Mouse (Mus musculus): ENCODE data around the gene Nr1i3. TPM values are rescaled to one million over a fixed set of nuclear protein-coding genes. Genes with fewer than 3 reads are reported as not detected.
A peak's percentile ranks its signal among the peaks of the same experiment; 100 is the strongest.

The Nr1i3 gene
- polyA plus RNA-seq, 2 experiments from 2014 or later: 0.40 to 0.66 TPM

DNA sequence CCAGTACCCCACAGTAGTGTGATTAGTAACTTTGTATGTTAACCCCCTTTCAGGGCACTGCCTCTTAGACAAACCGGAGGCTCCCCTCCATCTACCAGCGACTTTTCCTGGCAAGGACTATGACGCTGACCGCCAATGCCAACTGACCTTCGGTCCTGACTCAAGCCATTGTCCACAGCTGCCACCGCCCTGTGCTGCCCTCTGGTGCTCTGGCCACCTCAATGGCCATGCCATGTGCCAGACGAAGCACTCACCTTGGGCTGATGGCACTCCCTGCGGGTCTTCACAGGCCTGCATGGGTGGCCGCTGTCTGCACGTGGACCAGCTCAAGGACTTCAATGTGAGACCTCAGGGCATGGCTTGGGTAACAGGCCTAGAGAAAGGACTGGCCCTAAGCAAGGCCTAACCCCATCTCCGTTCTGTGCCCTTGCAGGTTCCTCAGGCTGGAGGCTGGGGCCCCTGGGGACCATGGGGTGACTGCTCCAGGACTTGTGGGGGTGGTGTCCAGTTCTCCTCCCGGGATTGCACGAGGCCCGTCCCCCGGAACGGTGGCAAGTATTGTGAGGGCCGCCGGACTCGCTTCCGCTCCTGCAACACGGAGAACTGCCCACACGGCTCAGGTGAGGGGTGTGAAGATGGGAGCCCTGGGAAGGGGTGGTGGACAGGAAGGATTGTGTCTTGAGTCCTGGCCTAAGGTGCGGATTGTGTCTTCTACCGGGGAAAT, 42.5 kb downstream of the Nr1i3 start:
- no peak for ATAC-seq

- ATAC-seq: peak; percentile 73
Measured at GRCm38 (mm10) chr1:171256937-171257548, 43.3 kb downstream of the Nr1i3 start.

GRCm38 (mm10) chr1:171257781-171258180, 44.0 kb downstream of the Nr1i3 start:
- ATAC-seq: no peak

- ATAC-seq: no peak
Measured at GRCm38 (mm10) chr1:171258921-171259320, 45.2 kb downstream of the Nr1i3 start.

DNA sequence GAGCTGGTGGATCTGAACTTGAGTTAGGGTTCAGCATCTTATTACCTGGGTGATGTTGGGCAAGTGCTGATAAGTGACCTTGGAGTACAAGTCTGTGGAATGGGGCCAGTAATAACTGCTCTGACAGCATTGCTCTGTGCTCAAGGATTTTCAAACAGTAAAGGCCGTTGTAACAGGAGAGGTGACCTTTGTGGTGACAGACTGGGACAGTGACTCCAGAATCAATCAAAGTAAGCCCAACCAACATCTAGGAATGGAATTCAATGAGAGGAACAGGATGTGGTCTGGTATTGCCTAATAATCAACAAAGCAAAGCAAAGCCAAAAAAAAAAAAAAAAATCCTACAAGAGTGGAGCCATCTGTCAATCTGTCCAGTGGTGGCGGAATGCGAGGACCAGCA, 46.5 kb downstream of the Nr1i3 start:
- no peak for ATAC-seq

DNA sequence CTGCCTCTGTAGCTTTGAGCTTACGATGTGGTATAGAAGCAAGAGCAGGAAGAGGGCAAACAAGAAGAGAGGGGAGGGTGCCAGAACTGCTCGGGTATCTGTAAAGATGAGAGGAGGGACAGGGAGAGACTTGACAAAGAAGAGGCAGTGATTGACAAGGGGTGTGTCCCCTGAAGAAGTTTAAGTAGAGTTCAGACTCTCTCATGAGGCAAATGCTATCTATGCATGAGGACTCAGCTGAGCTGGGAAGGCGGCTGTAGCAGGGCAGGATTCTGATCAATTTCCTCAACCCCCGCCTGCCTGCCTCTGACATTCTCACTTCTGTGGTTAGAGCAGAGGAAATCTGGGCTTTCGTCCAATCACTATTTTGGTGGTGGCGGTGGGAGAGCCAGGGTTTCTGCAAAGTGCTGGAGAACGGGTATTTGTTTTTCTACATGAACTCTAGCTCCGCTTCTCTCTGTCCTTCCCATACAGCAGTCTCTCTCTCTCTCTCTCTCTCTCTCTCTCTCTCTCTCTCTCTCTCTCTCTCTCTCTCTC, 48.9 kb downstream of the Nr1i3 start:
- peak; percentile 64 for ATAC-seq

DNA sequence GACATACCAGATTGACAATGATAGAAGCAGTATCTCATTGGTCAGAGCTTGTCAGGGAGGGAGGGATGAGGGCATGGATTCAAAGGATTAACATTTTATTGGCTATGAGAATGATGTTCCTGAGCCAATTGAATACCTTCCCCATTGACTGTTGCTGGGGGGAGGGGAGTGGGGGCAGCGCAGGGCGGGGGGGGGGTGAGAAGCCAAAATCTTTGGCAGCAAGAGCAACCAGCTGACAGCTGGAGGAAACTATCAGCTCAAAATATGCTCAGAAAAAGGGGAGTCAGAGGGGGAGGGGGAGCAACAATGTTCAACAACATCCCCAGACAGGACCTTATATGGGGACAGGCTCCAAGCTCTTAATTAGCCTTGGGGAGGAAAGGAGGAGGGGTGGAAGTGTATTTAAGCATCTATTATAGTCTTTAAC, 49.4 kb downstream of the Nr1i3 start:
- ATAC-seq: no peak

DNA sequence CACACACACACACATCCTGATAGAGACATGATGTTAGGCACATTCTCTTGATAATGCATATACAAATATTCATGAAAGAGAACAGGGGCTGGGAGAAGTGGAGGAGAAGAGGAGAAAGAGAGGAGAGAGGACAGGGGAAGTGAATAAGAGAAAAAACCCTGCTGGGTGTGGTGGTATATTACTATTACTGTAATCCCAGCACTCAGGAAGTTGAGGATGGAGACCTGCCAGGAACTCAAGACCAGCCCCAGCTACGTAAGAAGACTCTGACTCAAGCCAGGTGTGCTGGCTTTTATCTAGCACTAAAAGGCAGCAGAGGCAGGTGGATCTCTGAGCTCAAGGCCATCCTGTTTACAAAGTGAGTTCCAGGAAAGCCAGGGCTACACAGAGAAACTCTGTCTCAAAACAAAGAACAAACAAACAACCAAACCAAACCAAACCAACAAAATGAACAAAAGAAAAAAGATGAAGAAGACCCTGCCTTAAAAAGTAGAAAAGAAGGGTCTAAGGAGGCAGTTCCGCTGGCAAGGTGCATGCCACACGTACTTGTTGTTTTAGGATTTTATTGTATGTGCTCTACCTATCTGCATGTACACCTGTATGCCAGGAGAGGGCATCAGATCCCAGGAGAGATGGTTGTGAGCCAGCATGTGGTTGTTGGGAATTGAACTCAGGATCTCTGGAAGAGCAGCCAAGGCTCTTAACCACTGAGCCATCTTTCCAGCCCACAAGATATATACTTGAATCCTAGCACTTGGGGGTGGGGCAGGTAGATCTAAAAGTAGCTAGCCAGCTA, 50.1 kb downstream of the Nr1i3 start:
- no peak for ATAC-seq

DNA sequence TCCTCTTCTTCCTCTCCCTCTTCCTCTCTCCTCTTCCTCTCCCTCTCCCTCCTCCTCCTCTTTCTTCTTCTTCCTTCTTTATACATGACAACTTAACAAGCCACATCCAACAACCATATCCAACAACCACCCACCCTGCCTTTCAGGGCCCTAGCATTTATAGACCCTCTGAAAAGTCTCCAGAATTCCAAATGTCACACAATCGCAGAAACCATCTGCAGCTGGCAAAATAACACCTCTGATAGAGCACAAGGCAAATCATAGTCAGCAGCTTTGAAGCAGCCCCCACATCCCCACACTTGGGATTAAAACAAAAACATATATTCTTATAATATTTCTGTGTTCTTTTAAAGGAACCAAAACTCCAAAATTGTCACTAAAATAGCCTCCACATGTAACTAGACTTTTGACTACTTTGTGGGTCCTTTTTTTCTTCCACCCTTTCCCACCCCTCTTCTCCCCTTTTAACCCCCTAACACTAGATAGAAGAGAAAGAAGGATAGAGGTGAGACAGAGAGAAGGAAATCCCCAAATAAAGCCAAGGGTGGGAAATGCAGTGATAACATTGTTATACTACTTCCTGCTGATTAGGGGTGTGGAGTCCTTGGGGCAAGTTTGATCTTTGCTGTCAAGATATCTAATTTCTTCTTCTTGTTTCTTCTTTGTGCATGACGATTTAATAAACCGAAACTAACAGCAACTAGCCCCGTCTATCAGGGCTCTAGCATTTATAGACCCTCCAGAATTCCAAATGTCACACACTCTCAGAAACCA, 52.4 kb downstream of the Nr1i3 start:
- ATAC-seq: no peak

- no peak for ATAC-seq
Measured at GRCm38 (mm10) chr1:171268341-171268740, 54.6 kb downstream of the Nr1i3 start.

DNA sequence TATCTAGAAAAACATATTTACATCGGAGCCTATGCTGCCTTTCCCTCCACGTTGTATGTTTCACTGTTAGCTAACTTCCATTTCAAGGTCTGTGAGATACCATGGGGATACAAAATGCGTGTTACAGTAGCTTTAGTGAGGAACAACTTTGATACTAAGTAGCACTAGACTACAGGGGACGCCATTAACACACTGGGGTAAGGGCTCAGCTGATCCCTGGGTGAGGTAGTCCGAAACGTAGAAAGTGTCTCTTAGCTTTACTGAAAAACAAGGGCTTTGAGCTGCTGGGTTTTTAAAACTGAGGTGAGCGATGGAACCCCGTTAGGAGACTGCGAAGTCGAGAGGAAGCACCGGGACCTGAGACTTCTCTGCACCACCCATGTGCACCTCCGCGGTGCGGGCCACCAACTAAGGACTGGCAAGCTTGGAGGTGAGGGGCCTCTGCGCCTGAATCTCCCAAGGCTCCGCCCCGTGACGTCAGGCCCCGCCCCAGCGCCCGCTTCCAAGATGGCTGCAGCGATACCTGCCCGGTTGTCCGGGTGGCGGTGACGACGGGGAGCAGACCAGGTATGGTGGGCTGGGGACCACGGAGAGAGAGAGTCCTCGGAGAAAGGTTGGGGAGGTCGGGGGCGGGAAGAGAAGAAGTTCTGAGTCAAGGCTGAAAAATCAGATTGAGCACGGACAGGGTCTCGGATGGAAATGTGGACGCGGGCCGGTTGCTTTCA, 56.2 kb downstream of the Nr1i3 start, which contains the start of gene B4galt3:
B4galt3 (plus strand) TSS at position 481 of the 725 bp plus-strand sequence.
- ATAC-seq: peak; percentile 99

Other genes starting within 250 kb of the Nr1i3 start
- gene Fcgr2b, start 237.4 kb upstream of the Nr1i3 start, polyA plus RNA-seq (2017; shearing (Covaris generic)): under 1 TPM; 0.20 to 0.94 TPM
- gene Fcgr4, start 195.1 kb upstream of the Nr1i3 start, polyA plus RNA-seq (2017; shearing (Covaris generic)): under 1 TPM in 1 of 2 experiments, not detected in 1; 0.40 TPM
- under 1 TPM in 1 of 2 experiments, not detected in 1; 0.45 TPM for gene Fcgr3, start 149.0 kb upstream of the Nr1i3 start, polyA plus RNA-seq (2017; shearing (Covaris generic))
- 1 to 10 TPM; 2.1 to 2.4 TPM for gene Cfap126, start 100.1 kb upstream of the Nr1i3 start, polyA plus RNA-seq (2017; shearing (Covaris generic))
- gene Sdhc, start 63.4 kb upstream of the Nr1i3 start, polyA plus RNA-seq (2017; shearing (Covaris generic)): 100 to 1,000 TPM; 102 to 131 TPM
- gene Mpz, start 63.3 kb upstream of the Nr1i3 start, polyA plus RNA-seq (2017; shearing (Covaris generic)): not detected
- gene Pcp4l1, start 17.7 kb upstream of the Nr1i3 start, polyA plus RNA-seq (2017; shearing (Covaris generic)): not detected
- gene Tomm40l, start 8.5 kb downstream of the Nr1i3 start, polyA plus RNA-seq (2017; shearing (Covaris generic)): 10 to 100 TPM; 25.1 to 27.8 TPM
- not detected for gene Apoa2, start 11.1 kb downstream of the Nr1i3 start, polyA plus RNA-seq (2017; shearing (Covaris generic))
- 1 to 10 TPM; 1.7 to 4.0 TPM for gene Fcer1g, start 20.4 kb downstream of the Nr1i3 start, polyA plus RNA-seq (2017; shearing (Covaris generic))
- under 1 TPM in 1 of 2 experiments, not detected in 1; 0.09 TPM for gene Adamts4, start 36.5 kb downstream of the Nr1i3 start, polyA plus RNA-seq (2017; shearing (Covaris generic))
- gene Ndufs2, start 37.4 kb downstream of the Nr1i3 start, polyA plus RNA-seq (2017; shearing (Covaris generic)): 100 to 1,000 TPM; 108 to 141 TPM
- 10 to 100 TPM; 33.1 to 35.7 TPM for gene B4galt3, start 56.4 kb downstream of the Nr1i3 start, polyA plus RNA-seq (2017; shearing (Covaris generic))
- 10 to 100 TPM; 53.6 to 58.0 TPM for gene Ppox, start 67.2 kb downstream of the Nr1i3 start, polyA plus RNA-seq (2017; shearing (Covaris generic))
- gene Usp21, start 74.0 kb downstream of the Nr1i3 start, polyA plus RNA-seq (2017; shearing (Covaris generic)): 10 to 100 TPM; 11.8 to 19.8 TPM
- gene Ufc1, start 81.1 kb downstream of the Nr1i3 start, polyA plus RNA-seq (2017; shearing (Covaris generic)): 100 to 1,000 TPM; 100 to 110 TPM
- gene Dedd, start 115.2 kb downstream of the Nr1i3 start, polyA plus RNA-seq (2017; shearing (Covaris generic)): 10 to 100 TPM; 33.7 to 35.2 TPM
- 10 to 100 TPM; 26.3 to 29.7 TPM for gene Nit1, start 131.7 kb downstream of the Nr1i3 start, polyA plus RNA-seq (2017; shearing (Covaris generic))
- gene Pfdn2, start 131.7 kb downstream of the Nr1i3 start, polyA plus RNA-seq (2017; shearing (Covaris generic)): 10 to 100 TPM; 34.7 to 60.5 TPM
- under 1 TPM in 1 of 2 experiments, not detected in 1; 0.48 TPM for gene Klhdc9, start 146.8 kb downstream of the Nr1i3 start, polyA plus RNA-seq (2017; shearing (Covaris generic))
- gene Nectin4, start 156.1 kb downstream of the Nr1i3 start, polyA plus RNA-seq (2017; shearing (Covaris generic)): under 1 TPM in 1 of 2 experiments, not detected in 1; 0.09 TPM
- 10 to 100 TPM; 71.7 to 78.8 TPM for gene Arhgap30, start 175.0 kb downstream of the Nr1i3 start, polyA plus RNA-seq (2017; shearing (Covaris generic))
- gene Usf1, start 197.3 kb downstream of the Nr1i3 start, polyA plus RNA-seq (2017; shearing (Covaris generic)): 10 to 100 TPM; 41.0 to 43.1 TPM
- gene Tstd1, start 204.9 kb downstream of the Nr1i3 start, polyA plus RNA-seq (2017; shearing (Covaris generic)): 1 to 10 TPM; 5.9 to 10.0 TPM
- gene F11r, start 223.6 kb downstream of the Nr1i3 start, polyA plus RNA-seq (2017; shearing (Covaris generic)): under 1 TPM in 1 of 2 experiments, not detected in 1; 0.18 TPM